Mouse (Mus musculus) ovary, adult 18-20 months (tissue): Measurements from ENCODE around the gene Kcnk2.

Experiments used
- DNase-seq: peaks from one replicate; pipeline ENCODE4 v3.0.0; 2022; ENCODE audit warnings: low spot score, mixed read lengths

Gene Kcnk2

DNA sequence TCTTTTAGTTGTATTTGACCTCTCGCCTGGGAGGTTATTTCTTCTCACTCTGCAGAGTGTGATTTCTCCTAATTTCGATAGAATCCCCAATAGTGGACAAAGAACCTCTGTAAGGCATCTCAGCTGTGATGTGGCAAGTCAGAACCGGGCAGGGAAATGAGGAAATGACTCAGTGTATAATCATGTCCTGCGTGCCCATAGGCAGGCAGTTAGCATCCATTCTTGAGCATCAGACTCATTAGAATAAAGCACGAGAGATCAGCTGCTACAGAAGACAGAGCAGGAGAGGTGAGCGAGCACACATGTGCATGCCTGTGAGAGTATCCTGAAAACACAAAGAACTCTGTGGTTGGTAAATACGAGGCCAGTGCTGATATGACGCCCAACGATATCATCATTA is 186.9 kb downstream of the Kcnk2 start:
- DNase-seq: no peak

DNA sequence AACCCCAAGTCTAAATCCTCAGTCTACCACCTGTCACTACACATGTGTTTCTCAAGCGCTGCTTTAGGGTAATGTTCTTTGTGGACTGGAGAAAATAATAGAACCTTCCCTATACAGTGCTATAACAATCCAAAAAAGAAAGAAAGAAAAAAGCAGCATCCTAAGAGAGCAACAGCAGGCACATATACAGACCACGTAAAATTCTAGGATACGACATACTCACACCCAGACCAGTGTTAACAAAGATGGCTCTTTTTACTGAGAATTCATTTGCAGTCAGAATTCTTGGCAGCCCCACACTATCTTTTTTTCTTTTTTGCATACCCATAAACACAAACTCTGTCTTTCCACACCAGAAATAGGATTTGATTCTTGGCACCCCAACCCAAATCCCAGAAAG is 187.6 kb downstream of the Kcnk2 start:
- DNase-seq: no peak

DNA sequence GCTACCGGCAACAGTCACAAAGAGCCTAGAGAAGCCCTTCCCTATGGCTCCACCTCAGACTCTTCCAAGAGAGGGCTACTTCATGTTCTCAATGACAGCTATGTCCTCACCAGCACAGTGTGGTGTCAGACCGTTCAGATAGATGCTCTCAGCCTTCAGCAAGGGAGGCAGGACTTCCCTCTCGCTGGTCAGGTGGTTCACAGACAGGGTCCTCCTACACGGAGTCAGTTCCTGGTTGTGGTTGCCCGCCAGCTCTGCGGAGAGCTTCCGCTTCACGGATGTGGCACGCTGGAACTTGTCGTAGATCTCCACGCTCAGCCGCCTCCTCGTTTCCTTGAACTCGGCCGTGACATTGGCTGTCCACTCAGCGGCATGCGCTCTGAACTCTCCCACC is 192.4 kb downstream of the Kcnk2 start:
- DNase-seq: no peak

- no peak for DNase-seq
Observed at GRCm38 (mm10) chr1:189209029-189209714, 192.9 kb downstream of the Kcnk2 start.

GRCm38 (mm10) chr1:189208605-189209004 is 193.5 kb downstream of the Kcnk2 start:
- DNase-seq: no peak

DNA sequence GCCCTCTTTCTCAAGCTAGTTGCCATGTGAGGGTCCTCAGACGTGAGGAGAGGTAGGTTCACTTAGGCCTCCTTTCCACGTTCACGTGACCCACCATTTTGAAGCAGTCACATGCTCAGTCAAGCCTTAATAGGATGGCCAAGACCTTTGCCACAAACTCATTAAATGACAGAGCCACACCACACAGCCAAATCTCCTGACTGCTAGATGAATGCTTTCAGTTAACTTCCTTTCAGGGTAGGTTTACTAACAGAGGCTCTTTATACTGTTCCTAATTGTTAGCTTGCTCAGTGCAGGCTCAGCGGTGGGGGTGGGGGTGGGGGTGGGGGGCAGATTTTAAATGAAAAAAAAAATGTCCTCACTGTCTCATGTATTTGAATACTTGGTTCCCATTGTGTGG is 206.3 kb downstream of the Kcnk2 start:
- no peak for DNase-seq

DNA sequence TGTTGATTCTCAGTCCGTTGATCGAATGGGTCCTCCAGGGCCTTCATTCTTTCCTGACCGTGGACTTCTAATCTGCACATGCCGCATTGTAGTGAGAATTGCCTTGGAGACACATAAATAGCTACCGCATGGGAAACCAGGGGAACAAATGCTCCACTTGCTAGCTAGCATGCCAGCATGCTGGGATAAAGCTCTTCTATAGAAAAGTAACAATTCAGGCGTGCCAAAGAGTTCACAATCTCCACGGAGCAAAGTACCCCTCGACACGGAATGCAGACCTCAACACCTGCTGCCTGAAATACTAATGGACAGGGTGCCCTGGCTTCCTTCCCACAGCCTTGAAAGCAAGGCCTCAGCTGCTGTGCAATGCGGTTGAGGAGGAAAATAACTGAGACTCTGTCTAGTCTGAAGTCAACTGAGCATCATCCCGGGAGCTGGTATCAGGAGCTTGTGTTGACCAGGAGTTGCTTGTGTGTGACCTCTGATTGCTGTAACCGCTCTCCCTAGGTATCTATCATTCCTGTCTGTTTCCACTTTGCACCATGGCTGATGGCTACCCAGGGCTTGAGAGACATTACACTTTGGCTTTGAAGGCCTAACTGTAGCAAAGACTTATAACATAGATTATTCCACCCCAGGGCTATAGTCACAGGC is 214.2 kb downstream of the Kcnk2 start:
- DNase-seq: peak; percentile 46

GRCm38 (mm10) chr1:189185206-189185750 is 216.8 kb downstream of the Kcnk2 start:
- DNase-seq: peak; percentile 34

GRCm38 (mm10) chr1:189177746-189178145 is 224.3 kb downstream of the Kcnk2 start:
- DNase-seq: no peak

DNA sequence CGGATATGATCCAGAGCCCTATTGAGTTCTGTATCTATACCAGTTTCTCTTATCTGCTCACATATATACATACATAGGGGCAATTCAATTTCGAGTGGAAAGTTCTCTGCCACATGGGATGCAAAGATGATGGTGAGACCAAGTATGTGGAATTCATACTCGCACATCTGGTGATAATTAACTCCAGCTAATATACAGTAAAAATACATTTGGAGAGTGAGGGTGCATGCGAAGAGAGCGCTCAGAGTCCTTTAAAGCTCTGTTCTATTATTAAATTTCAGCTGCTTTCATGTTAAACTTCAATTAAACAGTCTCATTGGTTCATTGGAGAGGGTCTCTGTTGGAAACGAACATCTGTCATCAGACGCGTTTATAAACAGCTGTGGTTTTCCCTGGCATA is 228.6 kb downstream of the Kcnk2 start:
- no peak for DNase-seq

DNA sequence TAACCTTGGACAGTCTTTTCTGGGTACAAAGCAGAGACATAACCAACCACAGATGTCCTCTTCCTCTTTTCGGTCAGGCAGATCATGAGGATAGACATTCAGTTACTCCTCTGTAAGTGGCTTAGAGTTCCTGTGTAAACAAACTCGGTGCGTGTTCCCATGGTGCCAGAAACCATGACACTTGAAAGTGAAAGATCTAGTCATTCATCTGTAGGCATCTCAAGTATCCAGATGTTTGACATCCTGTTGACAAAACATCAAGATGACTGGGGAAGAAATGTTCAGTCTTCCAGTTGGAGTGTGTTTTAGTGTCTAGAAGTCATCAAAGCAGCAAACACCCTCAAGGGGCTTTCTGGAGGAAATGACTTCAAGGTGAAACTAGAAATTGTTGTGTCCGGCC is 230.9 kb downstream of the Kcnk2 start:
- no peak for DNase-seq

DNA sequence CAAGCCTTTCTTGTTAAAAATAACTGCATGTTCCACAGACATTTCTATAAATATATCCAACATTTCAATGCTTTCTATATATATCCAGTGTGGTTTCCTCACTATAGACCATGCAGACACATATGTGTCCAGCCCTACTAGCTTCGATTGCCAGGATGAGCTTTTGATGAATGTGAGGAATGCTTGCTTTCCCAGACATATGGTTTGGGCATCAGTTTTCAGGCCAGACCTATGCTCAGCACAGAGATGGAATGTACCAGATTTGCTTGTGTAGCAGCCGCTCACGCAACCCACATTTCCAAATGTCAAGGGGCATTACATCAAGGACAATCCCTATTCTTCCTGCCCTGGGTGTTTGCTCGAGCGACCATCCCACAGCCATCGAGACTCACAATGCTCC is 236.3 kb downstream of the Kcnk2 start:
- DNase-seq: no peak

DNA sequence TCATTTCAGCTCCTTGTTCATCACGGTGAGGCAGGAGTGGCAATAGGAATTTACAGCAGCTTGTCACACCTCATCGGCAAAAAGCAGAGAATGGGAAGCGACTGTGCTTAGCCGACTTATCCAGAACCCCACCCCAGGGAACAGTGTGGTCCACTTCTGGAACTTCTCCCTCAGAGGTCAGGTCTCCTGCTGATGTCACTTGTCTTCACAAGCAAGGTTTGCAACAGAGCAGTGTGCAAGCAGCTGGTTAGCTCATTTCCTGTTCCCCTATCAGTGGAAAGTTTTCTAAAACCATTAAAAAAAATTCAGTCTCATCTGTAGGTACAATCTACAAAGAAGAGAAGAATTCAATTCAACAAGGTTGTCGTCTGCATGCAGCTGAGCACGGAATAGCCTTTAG is 236.9 kb downstream of the Kcnk2 start:
- no peak for DNase-seq

- no peak for DNase-seq
Observed at GRCm38 (mm10) chr1:189164721-189165120, 237.4 kb downstream of the Kcnk2 start.

GRCm38 (mm10) chr1:189164241-189164640 is 237.8 kb downstream of the Kcnk2 start:
- DNase-seq: no peak
